ENCODE assay signal across 11 mouse cellular contexts in genomic region chr6:137411901-137412378, GRCm38 (mm10).
DNase-seq lines count a peak whose midpoint lies in the region; ATAC-seq and TF ChIP-seq lines count a peak whose summit lies in the region.
"Had no signal": no experiment of that assay in that cellular context is flagged by ENCODE, and none has a peak within 500 bp of the region (broad histone marks: within the 10 kb centered on the region; RNA-seq: fewer than 3 reads in every experiment).

No protein-coding gene starts in this region.

- H3K4me1 ChIP-seq in hindbrain, embryonic 14.5 days (replicated peaks; ENCODE audit: control insufficient read depth, insufficient read depth, low read length), result no peaks in the 10 kb centered on the region
- no peaks in the 10 kb centered on the region for H3K4me1 ChIP-seq in neural tube, embryonic 14.5 days (ENCODE audit: control insufficient read depth, insufficient read depth, low read length)

- TF ChIP-seq CTCF in left cerebral cortex, adult 2 months (IDR thresholded peaks at IDR 0.05), result no peak; the same call in 1 of the 2 replicates

- ATAC-seq in hindbrain, embryonic 14.5 days (ENCODE audit: low FRiP score), result peak; percentile 71
- peak; percentile 77 for ATAC-seq in neural tube, embryonic 14.5 days (ENCODE audit: low read depth)

- no peak overlapping the region for H3K27ac ChIP-seq in left cerebral cortex, adult 2 months
- peak overlapping the region; percentile 68 for H3K27ac ChIP-seq in hindbrain, embryonic 14.5 days
- peak overlapping the region; percentile 80 for H3K27ac ChIP-seq in neural tube, embryonic 14.5 days (ENCODE audit: low read depth, low read length)
- H3K27ac ChIP-seq: limb, embryonic 13.5 days had no signal

- H3K27me3 ChIP-seq in hindbrain, embryonic 14.5 days (ENCODE audit: control insufficient read depth, insufficient read depth, low read length), result no peaks in the 10 kb centered on the region
- no peaks in the 10 kb centered on the region for H3K27me3 ChIP-seq in neural tube, embryonic 14.5 days (ENCODE audit: control insufficient read depth, insufficient read depth, low read length)
- H3K27me3 ChIP-seq: limb, embryonic 13.5 days had no signal

- no peak overlapping the region; the same call in 1 of the 2 replicates for H3K9ac ChIP-seq in hindbrain, embryonic 14.5 days
- H3K9ac ChIP-seq in neural tube, embryonic 14.5 days (replicated peaks; ENCODE audit: low read depth, low read length), result no peak overlapping the region
- H3K9ac ChIP-seq: limb, embryonic 13.5 days had no signal

- WGBS in hindbrain, embryonic 14.5 days, result 6% methylated on average over 2 of the region's 2 CpGs
- WGBS in neural tube, embryonic 14.5 days, result 4% methylated on average over 2 of the region's 2 CpGs

- intact Hi-C loops in left cerebral cortex, postnatal 14 days (cut with DNase I), result loop anchor here (5.0 kb wide), 1 partner anchor 160 kb away; the partner anchor contains the start of gene Ptpro
- intact Hi-C loops in left cerebral cortex, adult 2 months (cut with DNase I), result no loop called here
- intact Hi-C loops in left cerebral cortex, postnatal 10 days (cut with DNase I), result no loop called here

- H3K4me2 ChIP-seq in hindbrain, embryonic 14.5 days (replicated peaks), result no peak overlapping the region
- no peak overlapping the region for H3K4me2 ChIP-seq in neural tube, embryonic 14.5 days (ENCODE audit: low read depth, low read length)
- H3K4me2 ChIP-seq: limb, embryonic 13.5 days had no signal

- H3K9me3 ChIP-seq in hindbrain, embryonic 14.5 days (ENCODE audit: control insufficient read depth, low read length), result no peaks in the 10 kb centered on the region
- H3K9me3 ChIP-seq in neural tube, embryonic 14.5 days (ENCODE audit: control insufficient read depth, low read length), result no peaks in the 10 kb centered on the region
- H3K9me3 ChIP-seq: limb, embryonic 13.5 days had no signal

- H3K4me3 ChIP-seq in left cerebral cortex, adult 2 months, result no peak overlapping the region
- no peak overlapping the region for H3K4me3 ChIP-seq in hindbrain, embryonic 14.5 days (replicated peaks; ENCODE audit: low read length)
- H3K4me3 ChIP-seq in neural tube, embryonic 14.5 days (ENCODE audit: low read depth, low read length), result no peak overlapping the region
- H3K4me3 ChIP-seq: limb, embryonic 13.5 days had no signal

- H3K36me3 ChIP-seq in hindbrain, embryonic 14.5 days (replicated peaks; ENCODE audit: control insufficient read depth, insufficient read depth), result peaks cover 10% of the 10 kb centered on the region; the same call in 1 of the 2 replicates
- H3K36me3 ChIP-seq in neural tube, embryonic 14.5 days (ENCODE audit: control insufficient read depth, insufficient read depth, low read length), result no peaks in the 10 kb centered on the region
- H3K36me3 ChIP-seq: limb, embryonic 13.5 days had no signal

- DNase-seq in cerebellum, postnatal 10 days, result peak; percentile 25 to 40
- DNase-seq in cerebellum, adult 8-10 months, result no peak
- peak; percentile 26 to 50 for DNase-seq in left cerebral cortex, postnatal 14 days (ENCODE audit: low spot score in 2 of 2)
- no peak for DNase-seq in left cerebral cortex, adult 2 months (ENCODE audit: extremely low spot score in 1 of 2, low spot score in 2 of 2)
- DNase-seq in hindbrain, embryonic 14.5 days (ENCODE audit: low spot score), result peak; percentile 52
- no peak for DNase-seq in yolk sac, embryonic 10.5 days (ENCODE audit: low spot score)
- DNase-seq in left cerebral cortex, postnatal 10 days (ENCODE audit: extremely low spot score in 1 of 2, low spot score in 2 of 2), result no peak
- DNase-seq: adrenal gland, postnatal 14 days; kidney, adult 8-10 months had no signal

Comparison
In these comparisons a context has a peak if more than half of its experiments do, and no peak if none do; other contexts are left out.
1. DNase-seq: peak in cerebellum, postnatal 10 days (2 of 2), left cerebral cortex, postnatal 14 days (2 of 2) and hindbrain, embryonic 14.5 days (single experiment); none in cerebellum, adult 8-10 months (single experiment), left cerebral cortex, adult 2 months (0 of 2), yolk sac, embryonic 10.5 days (single experiment) and left cerebral cortex, postnatal 10 days (0 of 2).